Mouse (Mus musculus) myocyte (in vitro differentiated cells): Measurements from ENCODE around the gene Rnf169. TPM values are rescaled to one million over a fixed set of nuclear protein-coding genes. Genes with fewer than 3 reads are reported as not detected.
A peak's percentile ranks its signal among the peaks of the same experiment; 100 is the strongest.

ENCODE experiments used
- H3K27me3 ChIP-seq: one replicate; pipeline ENCODE4 v1.6.1; 2011; ENCODE audit not compliant: control insufficient read depth, insufficient read depth, insufficient read length
- H3K36me3 ChIP-seq: one replicate; pipeline ENCODE4 v1.6.1; 2011; ENCODE audit not compliant: control insufficient read depth, insufficient read depth
- H3K4me2 ChIP-seq: one replicate; pipeline ENCODE4 v1.6.1; 2011; ENCODE audit warnings: low read depth, control low read depth
- H3K4me3 ChIP-seq: one replicate; pipeline ENCODE4 v1.5.1; 2011; ENCODE audit warnings: mild to moderate bottlenecking, control low read depth, moderate library complexity
- H3K79me2 ChIP-seq: one replicate; pipeline ENCODE4 v1.6.1; 2011; ENCODE audit not compliant: control insufficient read depth, insufficient read depth
- H3ac ChIP-seq: one replicate; pipeline ENCODE4 v1.6.1; 2011; ENCODE audit not compliant: control insufficient read depth, insufficient read length
- CEBPB ChIP-seq: IDR thresholded peaks from 2 replicates; pipeline ENCODE4 v1.6.1; 2011; ENCODE audit warnings: mild to moderate bottlenecking, moderate library complexity; ENCODE audit not compliant: poor library complexity, insufficient read depth, severe bottlenecking
- E2F4 ChIP-seq: IDR thresholded peaks from one replicate; pipeline ENCODE4 v1.6.1; 2011; ENCODE audit warnings: mild to moderate bottlenecking, control low read depth, moderate library complexity; ENCODE audit not compliant: insufficient read depth
- MAX ChIP-seq: IDR thresholded peaks from one replicate; pipeline ENCODE4 v1.6.1; 2011; ENCODE audit warnings: low read depth, mild to moderate bottlenecking, control low read depth
- MYOD1 ChIP-seq, 3 experiments: IDR thresholded peaks; one replicate each; pipeline ENCODE4 v1.6.1; 2011; ENCODE audit warnings: control low read depth in 2 of 3, low read depth in 2 of 3, mild to moderate bottlenecking in 2 of 3, moderate library complexity in 1 of 3; ENCODE audit not compliant: insufficient read length in 2 of 3, control insufficient read depth in 1 of 3
- MYOG ChIP-seq, 3 experiments: IDR thresholded peaks; one replicate each; pipeline ENCODE4 v1.6.1; 2011; ENCODE audit warnings: control low read depth in 2 of 3, low read depth in 2 of 3, mild to moderate bottlenecking in 2 of 3; ENCODE audit not compliant: insufficient read length in 2 of 3, control insufficient read depth in 1 of 3, insufficient read depth in 1 of 3
- POLR2A ChIP-seq: IDR thresholded peaks from one replicate; pipeline ENCODE4 v1.6.1; 2011; ENCODE audit warnings: low read depth, mild to moderate bottlenecking, control low read depth, moderate library complexity; ENCODE audit not compliant: insufficient read length
- POLR2AphosphoS2 ChIP-seq: IDR thresholded peaks from one replicate; pipeline ENCODE4 v1.6.1; 2011; ENCODE audit warnings: low read depth, control low read depth; ENCODE audit not compliant: insufficient read length
- REST ChIP-seq: IDR thresholded peaks from one replicate; pipeline ENCODE4 v1.6.1; 2011; ENCODE audit warnings: mild to moderate bottlenecking, control low read depth, moderate library complexity; ENCODE audit not compliant: insufficient read depth, insufficient read length
- SRF ChIP-seq: IDR thresholded peaks from one replicate; pipeline ENCODE4 v1.6.1; 2011; ENCODE audit warnings: low read depth; ENCODE audit not compliant: control insufficient read depth, insufficient read length
- TCF12 ChIP-seq: IDR thresholded peaks from one replicate; pipeline ENCODE4 v1.6.1; 2011; ENCODE audit warnings: mild to moderate bottlenecking, control low read depth; ENCODE audit not compliant: poor library complexity, insufficient read depth, severe bottlenecking
- TCF3 ChIP-seq: IDR thresholded peaks from one replicate; pipeline ENCODE4 v1.6.1; 2011; ENCODE audit warnings: low read depth, control low read depth; ENCODE audit not compliant: insufficient read length
- USF1 ChIP-seq: IDR thresholded peaks from one replicate; pipeline ENCODE4 v1.6.1; 2011; ENCODE audit warnings: low read depth, mild to moderate bottlenecking, control low read depth, moderate library complexity
- polyA plus RNA-seq: library from polyadenylated mRNA; unstranded; fragments of >200 nt; fragmentation: generic; extraction: Trizol; gene quantifications from one replicate; pipeline ENCODE4 v1.2.1, GENCODE M21; 2012; ENCODE audit warnings: missing spikeins

Rnf169 gene
- polyA plus RNA-seq, 1 experiment: 3.0 TPM

GRCm38 (mm10) chr7:99982256-99983242, 2.3 kb upstream of the Rnf169 start:
- Histone ChIP-seq H3K79me2 (peaks cover 22% of the 10 kb centered on the region), H3K4me2 (no peak overlapping the region), H3K27me3 (no peaks in the 10 kb centered on the region), H3ac (no peak overlapping the region), H3K36me3 (no peaks in the 10 kb centered on the region), H3K4me3 (no peak overlapping the region)
- TF ChIP-seq TCF12 (no peak), CEBPB (no peak), SRF (no peak), TCF3 (no peak), E2F4 (no peak), POLR2A (no peak), MAX (no peak), POLR2AphosphoS2 (no peak), MYOG (IDR thresholded peaks at IDR 0.05; ENCODE audit: control insufficient read depth in 1 of 3, insufficient read depth in 1 of 3, insufficient read length in 2 of 3, low read depth in 2 of 3) (no peak), USF1 (no peak), MYOD1 (IDR thresholded peaks at IDR 0.05; ENCODE audit: control insufficient read depth in 1 of 3, insufficient read length in 2 of 3, low read depth in 2 of 3) (no peak), REST (no peak)

- Histone ChIP-seq H3K4me3 (no peak overlapping the region), H3K79me2 (peaks cover 34% of the 10 kb centered on the region), H3K4me2 (peak overlapping the region; percentile 74), H3ac (no peak overlapping the region), H3K27me3 (no peaks in the 10 kb centered on the region), H3K36me3 (no peaks in the 10 kb centered on the region)
- TF ChIP-seq SRF: no peak
- no peak for TF ChIP-seq MYOD1 (IDR thresholded peaks at IDR 0.05; ENCODE audit: control insufficient read depth in 1 of 3, insufficient read length in 2 of 3, low read depth in 2 of 3)
- no peak for TF ChIP-seq E2F4
- TF ChIP-seq CEBPB: no peak
- TF ChIP-seq MYOG (IDR thresholded peaks at IDR 0.05; ENCODE audit: control insufficient read depth in 1 of 3, insufficient read depth in 1 of 3, insufficient read length in 2 of 3, low read depth in 2 of 3): no peak
These were observed 1.1 kb upstream of the Rnf169 start for GRCm38 (mm10) chr7:99981311-99981710.

- H3K79me2 ChIP-seq: peaks cover 44% of the 10 kb centered on the region
- no peaks in the 10 kb centered on the region for H3K36me3 ChIP-seq
- no peaks in the 10 kb centered on the region for H3K27me3 ChIP-seq
- H3K4me3 ChIP-seq: peak overlapping the region; percentile 47
- peak overlapping the region; percentile 76 for H3K4me2 ChIP-seq
- H3ac ChIP-seq: peak overlapping the region; percentile 99
- TF ChIP-seq TCF12: no peak
- TF ChIP-seq POLR2AphosphoS2: no peak
- TF ChIP-seq TCF3: no peak
- no peak for TF ChIP-seq USF1
- no peak for TF ChIP-seq MYOG (IDR thresholded peaks at IDR 0.05; ENCODE audit: control insufficient read depth in 1 of 3, insufficient read depth in 1 of 3, insufficient read length in 2 of 3, low read depth in 2 of 3)
- no peak for TF ChIP-seq REST
- no peak for TF ChIP-seq E2F4
- no peak for TF ChIP-seq SRF
These were observed 609 bp downstream of the Rnf169 start for GRCm38 (mm10) chr7:99979546-99980131.

DNA sequence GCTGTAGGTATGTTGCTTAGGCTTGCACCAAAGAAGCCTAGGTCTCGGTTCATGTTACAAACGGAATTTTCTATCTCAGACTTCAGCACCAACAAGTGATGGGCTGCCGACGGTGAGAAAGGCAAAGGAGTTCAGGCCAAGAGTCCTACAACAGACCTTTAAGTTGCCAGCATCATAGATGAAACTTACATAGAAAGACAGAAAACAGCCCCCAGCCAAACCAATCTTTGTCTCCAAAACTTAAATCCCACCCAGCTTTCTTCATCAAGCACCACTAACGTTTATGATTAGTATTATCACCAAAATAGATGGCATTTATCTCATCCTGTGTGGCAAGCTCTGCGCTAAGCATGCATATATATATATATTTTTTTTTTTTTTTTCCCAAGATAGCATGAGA, 1.2 kb downstream of the Rnf169 start:
- Histone ChIP-seq H3K4me2 (peak overlapping the region; percentile 76), H3K4me3 (peak overlapping the region; percentile 47)
- TF ChIP-seq TCF3: no peak
- no peak for TF ChIP-seq E2F4
- TF ChIP-seq SRF: no peak
- no peak for TF ChIP-seq MYOD1 (IDR thresholded peaks at IDR 0.05; ENCODE audit: control insufficient read depth in 1 of 3, insufficient read length in 2 of 3, low read depth in 2 of 3)
- no peak for TF ChIP-seq POLR2A
- no peak for TF ChIP-seq USF1
- TF ChIP-seq TCF12: no peak
- TF ChIP-seq CEBPB: no peak

GRCm38 (mm10) chr7:99978041-99978440, 2.2 kb downstream of the Rnf169 start:
- TF ChIP-seq TCF3: no peak
- TF ChIP-seq TCF12: no peak
- no peak for TF ChIP-seq MYOD1 (IDR thresholded peaks at IDR 0.05; ENCODE audit: control insufficient read depth in 1 of 3, insufficient read length in 2 of 3, low read depth in 2 of 3)
- no peak for TF ChIP-seq E2F4
- TF ChIP-seq POLR2AphosphoS2: no peak
- no peak for TF ChIP-seq POLR2A
- no peak for TF ChIP-seq REST
- TF ChIP-seq MAX: no peak
- TF ChIP-seq CEBPB: no peak
- no peak for TF ChIP-seq MYOG (IDR thresholded peaks at IDR 0.05; ENCODE audit: control insufficient read depth in 1 of 3, insufficient read depth in 1 of 3, insufficient read length in 2 of 3, low read depth in 2 of 3)
- TF ChIP-seq USF1: no peak
- no peak for TF ChIP-seq SRF
- Histone ChIP-seq H3K27me3 (no peaks in the 10 kb centered on the region), H3K4me3 (no peak overlapping the region), H3K79me2 (peaks cover 54% of the 10 kb centered on the region), H3K36me3 (no peaks in the 10 kb centered on the region), H3ac (no peak overlapping the region), H3K4me2 (no peak overlapping the region)

More for the DNA sequence above, 1.2 kb downstream of the Rnf169 start:
- Histone ChIP-seq H3K79me2 (peaks cover 49% of the 10 kb centered on the region), H3ac (peak overlapping the region; percentile 99), H3K27me3 (no peaks in the 10 kb centered on the region), H3K36me3 (no peaks in the 10 kb centered on the region)
